Mouse (Mus musculus): ENCODE measurements around the gene Lrrc56. TPM values are rescaled to one million over a fixed set of nuclear protein-coding genes. Genes with fewer than 3 reads are reported as not detected.

The Lrrc56 gene
- total and polyA plus RNA-seq, 2 experiments from 2014 or later, result 2.9 to 5.6 TPM

- H3K9ac ChIP-seq (replicated peaks; ENCODE audit: low read depth, low read length), result peak overlapping the region; percentile 81
- H3K4me2 ChIP-seq (ENCODE audit: low read depth, low read length), result peak overlapping the region; percentile 73
- H3K27me3 ChIP-seq (ENCODE audit: control insufficient read depth, insufficient read depth, low read length), result no peaks in the 10 kb centered on the region
- peak overlapping the region; percentile 85 for H3K4me3 ChIP-seq (ENCODE audit: low read depth, low read length)
- peak overlapping the region; percentile 79; the same call in 1 of the 2 replicates for H3K27ac ChIP-seq (ENCODE audit: low read depth)
- H3K36me3 ChIP-seq (replicated peaks; ENCODE audit: control insufficient read depth, insufficient read depth, low read length), result peaks cover 34% of the 10 kb centered on the region
- 28% methylated on average over 12 of the region's 12 CpGs for WGBS
- H3K4me1 ChIP-seq (ENCODE audit: control insufficient read depth, insufficient read depth), result peaks cover 5% of the 10 kb centered on the region
- TF ChIP-seq EP300 (IDR thresholded peaks at IDR 0.05; ENCODE audit: low read depth), result no peak
- TF ChIP-seq CTCF (IDR thresholded peaks at IDR 0.05; ENCODE audit: low read depth), result no peak
- ATAC-seq (ENCODE audit: insufficient read depth, low read depth) (no peak), DNase-seq (ENCODE audit: low spot score) (no peak)
- no peaks in the 10 kb centered on the region for H3K9me3 ChIP-seq (replicated peaks; ENCODE audit: control insufficient read depth, low read length)
Observed at GRCm38 (mm10) chr7:141192776-141193347, 1.1 kb upstream of the Lrrc56 start.

- Histone ChIP-seq H3K27ac (ENCODE audit: low read depth) (peak overlapping the region; percentile 79), H3K9ac (replicated peaks; ENCODE audit: low read depth, low read length) (peak overlapping the region; percentile 81), H3K9me3 (replicated peaks; ENCODE audit: control insufficient read depth, low read length) (no peaks in the 10 kb centered on the region), H3K4me1 (ENCODE audit: control insufficient read depth, insufficient read depth) (peaks cover 5% of the 10 kb centered on the region), H3K4me2 (ENCODE audit: low read depth, low read length) (peak overlapping the region; percentile 73), H3K36me3 (replicated peaks; ENCODE audit: control insufficient read depth, insufficient read depth, low read length) (peaks cover 34% of the 10 kb centered on the region), H3K4me3 (ENCODE audit: low read depth, low read length) (peak overlapping the region; percentile 85), H3K27me3 (ENCODE audit: control insufficient read depth, insufficient read depth, low read length) (no peaks in the 10 kb centered on the region)
- ATAC-seq (ENCODE audit: insufficient read depth, low read depth) (no peak; the same call in 1 of the 2 replicates), DNase-seq (ENCODE audit: low spot score) (peak; percentile 31)
- TF ChIP-seq CTCF (IDR thresholded peaks at IDR 0.05; ENCODE audit: low read depth) (no peak), EP300 (IDR thresholded peaks at IDR 0.05; ENCODE audit: low read depth) (no peak)
- WGBS, result 0% methylated on average over 29 of the region's 43 CpGs
Observed at GRCm38 (mm10) chr7:141193348-141193856, 555 bp upstream of the Lrrc56 start.

GRCm38 (mm10) chr7:141194409-141194808 is 452 bp downstream of the Lrrc56 start:
- DNase-seq (ENCODE audit: low spot score) (no peak), ATAC-seq (ENCODE audit: insufficient read depth, low read depth) (no peak)
- peak overlapping the region; percentile 82 for H3K27ac ChIP-seq (ENCODE audit: low read depth)
- H3K4me1 ChIP-seq (ENCODE audit: control insufficient read depth, insufficient read depth), result peaks cover 5% of the 10 kb centered on the region
- peak overlapping the region; percentile 73 for H3K4me2 ChIP-seq (ENCODE audit: low read depth, low read length)
- H3K9me3 ChIP-seq (replicated peaks; ENCODE audit: control insufficient read depth, low read length), result no peaks in the 10 kb centered on the region
- WGBS, result under 1% methylated on average over 23 of the region's 23 CpGs
- peak overlapping the region; percentile 85 for H3K4me3 ChIP-seq (ENCODE audit: low read depth, low read length)
- no peak for TF ChIP-seq EP300 (IDR thresholded peaks at IDR 0.05; ENCODE audit: low read depth)
- TF ChIP-seq CTCF (IDR thresholded peaks at IDR 0.05; ENCODE audit: low read depth), result no peak
- peak overlapping the region; percentile 51 for H3K9ac ChIP-seq (replicated peaks; ENCODE audit: low read depth, low read length)
- no peaks in the 10 kb centered on the region for H3K27me3 ChIP-seq (ENCODE audit: control insufficient read depth, insufficient read depth, low read length)
- H3K36me3 ChIP-seq (replicated peaks; ENCODE audit: control insufficient read depth, insufficient read depth, low read length), result peaks cover 29% of the 10 kb centered on the region

- Histone ChIP-seq H3K9ac (replicated peaks; ENCODE audit: low read depth, low read length) (peak overlapping the region; percentile 51; the same call in 1 of the 2 replicates), H3K4me1 (ENCODE audit: control insufficient read depth, insufficient read depth) (peaks cover 5% of the 10 kb centered on the region), H3K9me3 (replicated peaks; ENCODE audit: control insufficient read depth, low read length) (no peaks in the 10 kb centered on the region), H3K27me3 (ENCODE audit: control insufficient read depth, insufficient read depth, low read length) (no peaks in the 10 kb centered on the region), H3K4me3 (ENCODE audit: low read depth, low read length) (peak overlapping the region; percentile 85), H3K36me3 (replicated peaks; ENCODE audit: control insufficient read depth, insufficient read depth, low read length) (peaks cover 25% of the 10 kb centered on the region), H3K27ac (ENCODE audit: low read depth) (peak overlapping the region; percentile 82), H3K4me2 (ENCODE audit: low read depth, low read length) (peak overlapping the region; percentile 73)
- DNase-seq (ENCODE audit: low spot score) (peak; percentile 50), ATAC-seq (ENCODE audit: insufficient read depth, low read depth) (peak; percentile 21; the same call in 1 of the 2 replicates)
- WGBS, result under 1% methylated on average over 28 of the region's 28 CpGs
- TF ChIP-seq CTCF (IDR thresholded peaks at IDR 0.05; ENCODE audit: low read depth) (no peak), EP300 (IDR thresholded peaks at IDR 0.05; ENCODE audit: low read depth) (no peak)
Observed at GRCm38 (mm10) chr7:141194830-141195229, 873 bp downstream of the Lrrc56 start.

GRCm38 (mm10) chr7:141195754-141196153 is 1.8 kb downstream of the Lrrc56 start:
- Histone ChIP-seq H3K27me3 (ENCODE audit: control insufficient read depth, insufficient read depth, low read length) (no peaks in the 10 kb centered on the region), H3K9ac (replicated peaks; ENCODE audit: low read depth, low read length) (no peak overlapping the region), H3K4me2 (ENCODE audit: low read depth, low read length) (no peak overlapping the region), H3K27ac (ENCODE audit: low read depth) (no peak overlapping the region), H3K4me3 (ENCODE audit: low read depth, low read length) (no peak overlapping the region), H3K4me1 (ENCODE audit: control insufficient read depth, insufficient read depth) (peaks cover 5% of the 10 kb centered on the region), H3K9me3 (replicated peaks; ENCODE audit: control insufficient read depth, low read length) (no peaks in the 10 kb centered on the region), H3K36me3 (replicated peaks; ENCODE audit: control insufficient read depth, insufficient read depth, low read length) (peaks cover 16% of the 10 kb centered on the region; the same call in 1 of the 2 replicates)
- no peak for TF ChIP-seq EP300 (IDR thresholded peaks at IDR 0.05; ENCODE audit: low read depth)
- TF ChIP-seq CTCF (IDR thresholded peaks at IDR 0.05; ENCODE audit: low read depth), result no peak
- ATAC-seq (ENCODE audit: insufficient read depth, low read depth) (no peak), DNase-seq (ENCODE audit: low spot score) (no peak)
- 92% methylated on average over 2 of the region's 2 CpGs for whole genome bisulfite sequencing

Measured in heart, postnatal 0 days (tissue).